Mouse (Mus musculus) neural tube, embryonic 15.5 days (tissue): Measurements from ENCODE around the gene Lypd8. TPM values are rescaled to one million over a fixed set of nuclear protein-coding genes. Genes with fewer than 3 reads are reported as not detected.
"Not testable (repeated sequence)": the region's sequence is repeated elsewhere in the genome, so short reads cannot be mapped to it uniquely, and the experiment has no call there.

Experiments
- ATAC-seq: fragments of 200-750 bp; cut with Nextera tagmentation; 2 replicates; pipeline ENCODE4 v1.8.0; 2017; ENCODE audit warnings: mild to moderate bottlenecking, moderate TSS enrichment, moderate library complexity; ENCODE audit not compliant: low FRiP score
- H3K27ac ChIP-seq: fragments of 300-500 bp; sonication (generic); replicated peaks from 2 replicates; pipeline ENCODE4 v1.5.1; 2015; ENCODE audit warnings: mild to moderate bottlenecking, inconsistent platforms
- H3K27me3 ChIP-seq: fragments of 300-500 bp; sonication (generic); replicated peaks from 2 replicates; pipeline ENCODE4 v1.6.1; 2015; ENCODE audit warnings: inconsistent platforms
- H3K36me3 ChIP-seq: fragments of 300-500 bp; sonication (generic); 2 replicates; pipeline ENCODE4 v1.6.1; 2015; ENCODE audit warnings: inconsistent platforms
- H3K4me1 ChIP-seq: fragments of 300-500 bp; sonication (generic); 2 replicates; pipeline ENCODE4 v1.6.1; 2015; ENCODE audit warnings: inconsistent platforms
- H3K4me2 ChIP-seq: fragments of 300-500 bp; sonication (generic); 2 replicates; pipeline ENCODE4 v1.6.1; 2015; ENCODE audit warnings: inconsistent platforms, mild to moderate bottlenecking, moderate library complexity
- H3K4me3 ChIP-seq: fragments of 300-500 bp; sonication (generic); replicated peaks from 2 replicates; pipeline ENCODE4 v1.5.1; 2015; ENCODE audit warnings: mild to moderate bottlenecking, inconsistent platforms
- H3K9ac ChIP-seq: fragments of 300-500 bp; sonication (generic); replicated peaks from 2 replicates; pipeline ENCODE4 v1.6.1; 2015; ENCODE audit warnings: mild to moderate bottlenecking, inconsistent platforms
- H3K9me3 ChIP-seq: fragments of 300-500 bp; sonication (generic); replicated peaks from 2 replicates; pipeline ENCODE4 v1.6.1; 2016; ENCODE audit warnings: inconsistent platforms
- WGBS: fragments of 180-500 bp; shearing (Covaris S2); methylation state at CpG from one replicate; pipeline ENCODE4 v1.1.7; 2015; ENCODE audit warnings: mixed read lengths; 5-methylcytosine and 5-hydroxymethylcytosine counted together
- polyA plus RNA-seq: library from polyadenylated mRNA; unstranded; fragments of >200 nt; fragmentation: Nextera tagmentation; extraction: Ambion mirVana; gene quantifications from 2 replicates; pipeline ENCODE4 v1.2.1, GENCODE M21; 2015

The Lypd8 gene
- polyA plus RNA-seq, 1 experiment from 2014 or later: 0.37 TPM

DNA sequence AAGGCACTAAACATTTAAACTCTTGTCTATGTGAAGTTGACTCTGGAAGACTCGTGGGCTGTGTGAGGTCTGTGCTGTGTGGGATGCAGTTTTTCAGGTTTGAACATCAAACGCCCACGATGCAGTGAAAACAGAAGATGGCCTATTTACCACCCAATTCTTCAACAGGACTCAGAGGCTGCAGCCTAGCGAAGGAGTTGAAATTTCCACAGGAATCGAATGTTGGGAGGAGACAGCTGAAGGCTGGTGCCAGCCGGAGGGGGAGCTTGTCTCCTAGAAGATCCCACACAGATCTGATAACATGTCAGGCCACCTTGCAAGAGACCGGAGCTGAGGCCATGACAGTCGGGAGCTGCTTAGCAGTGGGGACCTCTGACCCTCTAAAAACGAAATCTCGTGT, 24.4 kb upstream of the Lypd8 start:
- Histone ChIP-seq H3K27ac (no peak overlapping the region), H3K36me3 (0 out of 2 replicates have a peak, but pooled peaks cover 1% of the 10 kb centered on the region), H3K4me1 (no peaks in the 10 kb centered on the region), H3K9me3 (no peaks in the 10 kb centered on the region), H3K4me3 (no peak overlapping the region), H3K9ac (no peak overlapping the region), H3K4me2 (no peak overlapping the region), H3K27me3 (no peaks in the 10 kb centered on the region)
- WGBS: 76% methylated on average over 10 of the region's 10 CpGs
- no peak for ATAC-seq

DNA sequence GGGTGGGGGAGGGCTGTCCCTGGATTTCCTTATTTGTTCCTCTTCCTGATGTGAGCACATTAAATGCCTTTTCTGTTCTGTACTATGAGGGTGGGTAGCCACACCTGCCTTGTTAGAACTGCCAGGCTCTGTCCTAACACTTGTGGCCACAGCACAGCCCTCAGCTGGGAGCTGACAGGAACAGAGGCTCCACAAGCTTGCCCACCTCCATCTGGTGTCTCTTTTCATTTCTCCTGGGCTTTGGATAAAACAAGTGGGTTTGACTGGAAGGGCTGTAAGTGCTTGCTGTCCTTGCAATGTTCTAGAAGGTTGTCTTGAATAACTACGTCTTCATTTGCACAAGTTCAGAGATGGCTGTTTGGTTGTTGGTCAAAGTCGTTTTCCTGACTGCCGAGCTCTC, 23.9 kb upstream of the Lypd8 start:
- 78% methylated on average over 3 of the region's 3 CpGs for WGBS
- no peak overlapping the region for H3K4me2 ChIP-seq
- no peaks in the 10 kb centered on the region for H3K27me3 ChIP-seq
- H3K4me1 ChIP-seq: no peaks in the 10 kb centered on the region
- H3K36me3 ChIP-seq: no peaks in the 10 kb centered on the region
- ATAC-seq: no peak
- H3K9ac ChIP-seq: no peak overlapping the region
- no peaks in the 10 kb centered on the region for H3K9me3 ChIP-seq
- no peak overlapping the region for H3K4me3 ChIP-seq
- H3K27ac ChIP-seq: no peak overlapping the region

DNA sequence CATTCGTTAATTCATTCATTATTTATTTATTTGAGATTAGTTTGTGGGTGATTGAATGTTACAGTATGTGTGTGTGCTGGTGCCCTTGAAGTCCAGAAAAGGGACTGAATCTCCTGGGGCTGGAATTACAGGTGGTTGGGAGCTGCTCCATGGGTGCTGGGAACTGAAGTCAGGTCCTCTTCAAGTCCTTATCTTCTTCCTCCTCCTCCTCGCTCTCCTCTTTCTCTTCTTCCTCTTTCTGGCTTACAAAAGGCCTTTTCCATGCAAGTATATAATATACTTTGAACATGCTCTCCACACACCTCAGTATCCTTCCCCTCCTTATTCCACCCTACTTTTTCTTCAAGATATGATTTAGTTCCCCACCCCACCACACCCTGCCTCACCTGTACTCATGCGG, 21.8 kb upstream of the Lypd8 start:
- no peak for ATAC-seq
- no peaks in the 10 kb centered on the region for H3K9me3 ChIP-seq
- H3K4me1 ChIP-seq: no peaks in the 10 kb centered on the region
- H3K4me2 ChIP-seq: no peak overlapping the region
- 88% methylated on average over 3 of the region's 3 CpGs for WGBS
- H3K4me3 ChIP-seq: no peak overlapping the region
- H3K27me3 ChIP-seq: no peaks in the 10 kb centered on the region
- H3K27ac ChIP-seq: no peak overlapping the region
- no peak overlapping the region for H3K9ac ChIP-seq
- H3K36me3 ChIP-seq: no peaks in the 10 kb centered on the region

DNA sequence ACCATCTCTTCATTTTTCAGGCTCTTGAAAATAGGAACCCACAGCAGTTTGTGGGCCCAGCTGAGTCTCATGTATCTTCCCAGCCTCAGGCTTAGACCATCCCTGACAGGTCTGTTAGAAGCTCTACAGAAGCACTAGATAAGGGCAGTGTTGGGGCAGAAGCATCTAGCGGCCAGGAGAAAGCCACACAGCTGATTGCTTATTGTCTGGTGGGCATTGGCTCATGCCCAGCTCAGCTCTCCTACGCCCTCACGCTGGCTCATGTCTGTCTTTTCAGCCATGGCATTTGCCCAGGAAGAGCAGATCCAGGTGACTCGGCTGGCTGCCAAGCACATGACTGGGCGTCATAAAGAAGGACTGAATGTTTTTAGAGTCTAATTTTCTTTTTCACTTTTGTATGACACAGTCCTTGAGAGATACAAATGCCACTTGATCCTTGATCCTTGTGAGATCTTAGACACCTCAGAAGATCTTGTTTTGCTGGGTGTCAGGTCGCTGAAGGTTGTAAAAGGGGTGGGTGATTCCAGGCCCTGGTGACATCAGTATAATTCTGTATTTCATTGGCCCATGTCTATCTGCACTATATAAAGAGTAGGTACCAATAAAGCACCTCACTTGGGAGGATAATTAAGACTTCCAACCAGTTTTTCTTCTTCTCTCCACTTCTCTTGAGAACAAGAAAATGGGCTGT, 20.9 kb upstream of the Lypd8 start:
- ATAC-seq: no peak
- Histone ChIP-seq H3K4me1 (no peaks in the 10 kb centered on the region), H3K27me3 (no peaks in the 10 kb centered on the region), H3K27ac (no peak overlapping the region), H3K9me3 (no peaks in the 10 kb centered on the region), H3K4me3 (no peak overlapping the region), H3K4me2 (no peak overlapping the region), H3K36me3 (no peaks in the 10 kb centered on the region), H3K9ac (no peak overlapping the region)
- WGBS: 89% methylated on average over 6 of the region's 6 CpGs

DNA sequence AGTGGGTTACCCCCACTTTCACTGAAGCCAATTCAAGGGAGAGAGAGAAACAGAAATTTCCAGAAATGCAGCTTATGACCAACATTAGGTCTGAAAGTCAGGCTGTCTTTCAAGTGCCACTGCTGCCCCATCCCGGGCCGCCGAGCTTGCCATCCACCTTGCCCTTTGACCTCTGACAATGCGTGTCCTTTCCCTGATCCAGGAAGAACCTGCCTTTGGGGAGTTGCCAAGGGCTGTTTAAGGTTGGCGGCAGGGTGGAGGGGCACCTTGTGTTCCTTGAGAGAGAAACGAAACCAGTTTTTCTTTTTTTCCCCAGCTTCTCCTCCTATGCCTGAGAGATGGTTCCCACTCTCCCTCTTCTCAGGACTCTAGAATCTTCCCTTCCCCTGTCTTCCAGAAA, 16.3 kb upstream of the Lypd8 start:
- no CpG with 5 or more reads among the region's 6 CpGs for WGBS
- not testable (repeated sequence) for H3K4me2 ChIP-seq, H3K4me3 ChIP-seq, H3K9ac ChIP-seq, ATAC-seq, H3K4me1 ChIP-seq, H3K9me3 ChIP-seq, H3K36me3 ChIP-seq, H3K27ac ChIP-seq, H3K27me3 ChIP-seq

DNA sequence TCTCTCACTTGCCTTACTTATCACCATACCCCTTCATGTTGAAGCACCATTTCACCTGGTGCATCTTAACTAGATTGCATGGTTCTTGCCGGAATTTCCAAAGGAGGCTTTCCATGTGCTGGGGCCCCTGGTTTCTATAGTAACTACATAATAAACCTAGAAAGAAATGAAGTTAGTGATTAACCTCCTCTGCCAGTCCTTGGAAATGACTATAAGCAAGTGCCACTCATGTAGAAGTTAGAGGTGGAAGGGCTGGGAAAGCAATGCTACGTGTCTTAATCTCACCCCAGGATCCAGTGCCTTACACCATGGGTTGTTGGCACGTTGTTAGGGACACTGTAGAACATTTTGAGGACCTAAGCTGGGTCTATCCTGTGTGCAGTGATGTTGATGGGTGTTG, 14.4 kb upstream of the Lypd8 start:
- Histone ChIP-seq H3K4me1 (no peaks in the 10 kb centered on the region), H3K4me2 (no peak overlapping the region), H3K9ac (no peak overlapping the region), H3K9me3 (no peaks in the 10 kb centered on the region), H3K36me3 (no peaks in the 10 kb centered on the region), H3K27ac (no peak overlapping the region), H3K27me3 (no peaks in the 10 kb centered on the region), H3K4me3 (no peak overlapping the region)
- no peak for ATAC-seq
- WGBS: 72% methylated on average over 3 of the region's 3 CpGs

GRCm38 (mm10) chr11:58366191-58366590, 12.7 kb upstream of the Lypd8 start:
- no CpG with 5 or more reads among the region's 6 CpGs for WGBS

GRCm38 (mm10) chr11:58377273-58377672, 1.6 kb upstream of the Lypd8 start:
- no peaks in the 10 kb centered on the region for H3K4me1 ChIP-seq
- no peak overlapping the region for H3K27ac ChIP-seq
- 80% methylated on average over 2 of the region's 2 CpGs for WGBS
- no peak for ATAC-seq
- H3K9ac ChIP-seq: no peak overlapping the region
- H3K27me3 ChIP-seq: no peaks in the 10 kb centered on the region
- no peak overlapping the region for H3K4me2 ChIP-seq
- no peaks in the 10 kb centered on the region for H3K36me3 ChIP-seq
- no peak overlapping the region for H3K4me3 ChIP-seq
- H3K9me3 ChIP-seq: no peaks in the 10 kb centered on the region

More at GRCm38 (mm10) chr11:58366191-58366590, 12.7 kb upstream of the Lypd8 start:
- not testable (repeated sequence) for H3K9ac ChIP-seq, H3K27ac ChIP-seq, H3K27me3 ChIP-seq, H3K4me3 ChIP-seq, ATAC-seq, H3K4me2 ChIP-seq, H3K36me3 ChIP-seq, H3K9me3 ChIP-seq, H3K4me1 ChIP-seq

DNA sequence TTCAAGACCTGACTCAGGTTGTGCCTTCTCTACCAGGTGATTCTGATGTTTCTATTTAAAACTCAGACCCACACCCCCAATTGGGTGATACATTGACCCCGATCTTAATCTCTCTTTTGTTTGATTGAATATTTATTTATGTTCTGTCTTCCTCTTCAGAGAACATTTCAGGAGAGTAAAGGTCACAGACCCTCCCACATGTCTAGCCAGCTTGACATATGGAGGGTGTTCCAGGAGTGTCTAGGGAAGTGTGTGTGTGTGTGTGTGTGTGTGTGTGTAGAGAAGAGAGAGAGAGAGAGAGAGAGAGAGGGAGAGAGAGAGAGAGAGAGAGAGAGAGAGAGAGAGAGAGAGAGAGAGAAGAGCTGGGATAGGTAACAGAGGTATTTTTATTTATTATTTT, 1.2 kb upstream of the Lypd8 start:
- ATAC-seq: no peak
- no peaks in the 10 kb centered on the region for H3K9me3 ChIP-seq
- no peaks in the 10 kb centered on the region for H3K4me1 ChIP-seq
- WGBS: 80% methylated on average over 1 of the region's 1 CpGs
- no peak overlapping the region for H3K4me2 ChIP-seq
- no peaks in the 10 kb centered on the region for H3K36me3 ChIP-seq
- no peak overlapping the region for H3K9ac ChIP-seq
- H3K27ac ChIP-seq: no peak overlapping the region
- no peak overlapping the region for H3K4me3 ChIP-seq
- no peaks in the 10 kb centered on the region for H3K27me3 ChIP-seq

GRCm38 (mm10) chr11:58379516-58379915, 673 bp downstream of the Lypd8 start:
- H3K9ac ChIP-seq: no peak overlapping the region
- no peak for ATAC-seq
- H3K4me3 ChIP-seq: no peak overlapping the region
- H3K27me3 ChIP-seq: no peaks in the 10 kb centered on the region
- no peaks in the 10 kb centered on the region for H3K4me1 ChIP-seq
- H3K36me3 ChIP-seq: no peaks in the 10 kb centered on the region
- H3K4me2 ChIP-seq: no peak overlapping the region
- WGBS: 96% methylated on average over 1 of the region's 1 CpGs
- H3K27ac ChIP-seq: no peak overlapping the region
- no peaks in the 10 kb centered on the region for H3K9me3 ChIP-seq

DNA sequence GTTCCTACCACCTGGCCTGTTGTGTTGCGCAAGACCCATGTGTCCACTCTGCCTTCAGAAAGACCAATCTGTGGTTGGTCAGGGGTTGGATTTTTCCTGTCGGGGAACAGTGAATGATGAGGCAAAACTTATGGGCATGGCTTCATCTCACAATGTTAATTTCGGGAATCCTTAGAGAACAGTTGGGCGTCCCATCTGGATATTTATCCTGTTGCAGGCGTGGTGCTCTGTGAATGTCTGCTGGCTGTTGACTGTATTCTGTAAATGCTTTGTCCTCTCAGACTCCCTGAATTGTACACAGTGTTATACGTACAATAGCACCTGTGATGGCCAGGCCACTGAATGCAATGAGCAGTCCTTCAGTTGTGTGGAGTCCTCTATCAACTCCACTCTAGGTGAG, 3.6 kb downstream of the Lypd8 start:
- no peaks in the 10 kb centered on the region for H3K9me3 ChIP-seq
- no peaks in the 10 kb centered on the region for H3K4me1 ChIP-seq
- 96% methylated on average over 6 of the region's 6 CpGs for WGBS
- H3K4me2 ChIP-seq: no peak overlapping the region
- ATAC-seq: no peak
- H3K27ac ChIP-seq: no peak overlapping the region
- no peak overlapping the region for H3K4me3 ChIP-seq
- no peak overlapping the region for H3K9ac ChIP-seq
- H3K36me3 ChIP-seq: no peaks in the 10 kb centered on the region
- H3K27me3 ChIP-seq: no peaks in the 10 kb centered on the region

- 43% methylated on average over 6 of the region's 6 CpGs for WGBS
- peak; percentile 88 for ATAC-seq
- Histone ChIP-seq H3K27me3 (no peaks in the 10 kb centered on the region), H3K4me2 (peak overlapping the region; percentile 26), H3K9ac (no peak overlapping the region), H3K36me3 (no peaks in the 10 kb centered on the region), H3K9me3 (no peaks in the 10 kb centered on the region), H3K4me3 (no peak overlapping the region), H3K27ac (peak overlapping the region; percentile 25; the same call in 1 of the 2 replicates), H3K4me1 (peaks cover 14% of the 10 kb centered on the region)
Measured at GRCm38 (mm10) chr11:58399985-58400645, 21.3 kb downstream of the Lypd8 start.
